Comparison of ENCODE assay signal across 16 mouse cellular contexts in the genomic region with DNA sequence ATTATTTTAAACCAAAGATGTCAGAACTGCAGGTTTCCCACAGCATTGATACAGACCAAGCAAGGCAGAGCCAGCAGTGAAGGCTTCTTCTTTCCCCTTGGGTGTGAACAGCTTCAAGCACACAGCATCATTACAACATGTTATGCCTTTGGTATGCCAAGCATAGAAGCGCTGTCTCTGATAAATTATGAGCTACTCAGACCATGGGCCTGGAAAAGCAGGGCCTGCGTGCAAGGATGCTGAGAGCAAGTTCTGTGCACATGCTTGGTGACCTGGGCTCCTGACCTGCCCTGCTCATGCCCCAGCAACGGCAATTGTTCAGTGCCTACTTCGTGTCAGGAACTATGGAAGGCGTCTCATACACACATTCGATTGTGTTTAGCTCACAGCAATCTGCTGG.
A peak's percentile ranks its signal among the peaks of the same experiment; 100 is the strongest.
DNase-seq lines count a peak whose midpoint lies in the region; ATAC-seq and TF ChIP-seq lines count a peak whose summit lies in the region.
"Had no signal": no experiment of that assay in that cellular context is flagged by ENCODE, and none has a peak within 500 bp of the region (broad histone marks: within the 10 kb centered on the region; RNA-seq: fewer than 3 reads in every experiment).

No protein-coding gene starts in this region.

- no peak overlapping the region for H3K9ac ChIP-seq in midbrain, postnatal 0 days (replicated peaks; ENCODE audit: low read length, poor library complexity, severe bottlenecking)
- H3K9ac ChIP-seq in forebrain, postnatal 0 days = no peak overlapping the region
- no peak overlapping the region for H3K9ac ChIP-seq in neural tube, embryonic 11.5 days (ENCODE audit: low read length)
- H3K9ac ChIP-seq: liver, embryonic 14.5 days had no signal

- H3K27me3 ChIP-seq in midbrain, embryonic 10.5 days (ENCODE audit: low read depth, poor library complexity, severe bottlenecking) = peaks cover 24% of the 10 kb centered on the region; the same call in 1 of the 2 replicates
- H3K27me3 ChIP-seq in midbrain, postnatal 0 days (ENCODE audit: insufficient read depth, low read length) = no peaks in the 10 kb centered on the region
- no peaks in the 10 kb centered on the region for H3K27me3 ChIP-seq in forebrain, postnatal 0 days (ENCODE audit: insufficient read depth, low read length)
- no peaks in the 10 kb centered on the region for H3K27me3 ChIP-seq in neural tube, embryonic 11.5 days (ENCODE audit: control insufficient read depth, insufficient read depth, low read length)

- no peak overlapping the region for H3K4me3 ChIP-seq in midbrain, embryonic 10.5 days
- H3K4me3 ChIP-seq in midbrain, postnatal 0 days (ENCODE audit: low read depth, low read length) = no peak overlapping the region
- no peak overlapping the region for H3K4me3 ChIP-seq in forebrain, postnatal 0 days (ENCODE audit: low read depth, low read length)
- H3K4me3 ChIP-seq in neural tube, embryonic 11.5 days (ENCODE audit: low read depth, low read length) = no peak overlapping the region
- H3K4me3 ChIP-seq in gastrocnemius, adult 2 months = no peak overlapping the region

- no peaks in the 10 kb centered on the region for H3K36me3 ChIP-seq in midbrain, embryonic 10.5 days
- no peaks in the 10 kb centered on the region for H3K36me3 ChIP-seq in midbrain, postnatal 0 days (ENCODE audit: insufficient read depth, low read length)
- H3K36me3 ChIP-seq in forebrain, postnatal 0 days (ENCODE audit: insufficient read depth) = no peaks in the 10 kb centered on the region
- no peaks in the 10 kb centered on the region for H3K36me3 ChIP-seq in neural tube, embryonic 11.5 days (ENCODE audit: control insufficient read depth, insufficient read depth, low read length)

- intact Hi-C loops in gastrocnemius, adult 2 months (cut with DNase I) = loop anchor here (5.0 kb wide), 1 partner anchor 140 kb away; the partner anchor contains the start of gene Fzd7

- H3K4me1 ChIP-seq in midbrain, embryonic 10.5 days = peaks cover 31% of the 10 kb centered on the region
- H3K4me1 ChIP-seq in midbrain, postnatal 0 days (ENCODE audit: insufficient read depth, low read length) = peaks cover 8% of the 10 kb centered on the region; the same call in 1 of the 2 replicates
- H3K4me1 ChIP-seq in forebrain, postnatal 0 days (ENCODE audit: insufficient read depth) = 0 out of 2 replicates have a peak, but pooled peaks cover 3% of the 10 kb centered on the region
- peaks cover 9% of the 10 kb centered on the region; the same call in 1 of the 2 replicates for H3K4me1 ChIP-seq in neural tube, embryonic 11.5 days (ENCODE audit: control insufficient read depth, insufficient read depth, low read length)

- peaks cover 11% of the 10 kb centered on the region for H3K9me3 ChIP-seq in midbrain, embryonic 10.5 days (replicated peaks)
- no peaks in the 10 kb centered on the region for H3K9me3 ChIP-seq in midbrain, postnatal 0 days (ENCODE audit: low read length)
- H3K9me3 ChIP-seq in forebrain, postnatal 0 days (ENCODE audit: low read length) = no peaks in the 10 kb centered on the region
- H3K9me3 ChIP-seq in neural tube, embryonic 11.5 days (ENCODE audit: control insufficient read depth, low read length) = 0 out of 2 replicates have a peak, but pooled peaks cover 4% of the 10 kb centered on the region

- whole genome bisulfite sequencing in midbrain, embryonic 10.5 days = 66% methylated on average over 6 of the region's 6 CpGs
- WGBS in midbrain, postnatal 0 days = 65% methylated on average over 6 of the region's 6 CpGs
- 44% methylated on average over 6 of the region's 6 CpGs for WGBS in forebrain, postnatal 0 days
- WGBS in neural tube, embryonic 11.5 days = 42% methylated on average over 6 of the region's 6 CpGs

- no peak overlapping the region for H3K4me2 ChIP-seq in midbrain, postnatal 0 days (ENCODE audit: low read depth, low read length, poor library complexity, severe bottlenecking)
- H3K4me2 ChIP-seq in forebrain, postnatal 0 days (ENCODE audit: low read depth) = no peak overlapping the region
- H3K4me2 ChIP-seq in neural tube, embryonic 11.5 days (ENCODE audit: low read depth) = no peak overlapping the region

- no peak for TF ChIP-seq CTCF in midbrain, postnatal 0 days (IDR thresholded peaks at IDR 0.05)
- no peak for TF ChIP-seq CTCF in forebrain, postnatal 0 days (IDR thresholded peaks at IDR 0.05; ENCODE audit: low read depth)
- TF ChIP-seq CTCF in gastrocnemius, adult 2 months (IDR thresholded peaks at IDR 0.05) = no peak

- DNase-seq in embryo, embryonic 10.5 days (ENCODE audit: low spot score) = peak; percentile 46
- no peak for DNase-seq in embryo, embryonic 9.5 days (ENCODE audit: extremely low spot score)
- DNase-seq in midbrain, embryonic 10.5 days (ENCODE audit: low spot score) = no peak
- DNase-seq in midbrain, postnatal 0 days (ENCODE audit: low spot score) = no peak
- DNase-seq in forebrain, postnatal 0 days = peak; percentile 11
- DNase-seq in neural tube, embryonic 11.5 days (ENCODE audit: low spot score) = no peak
- no peak for DNase-seq in gastrocnemius, adult 2 months
- no peak for DNase-seq in urinary bladder, postnatal 25 days (ENCODE audit: low spot score)
- DNase-seq: adrenal gland, adult 8-10 months; cerebellum, adult 8-10 months; gastrocnemius, postnatal 14 days; kidney, postnatal 36 days; right cerebral cortex, postnatal 14 days; thymus, postnatal 4 days had no signal

- H3K27ac ChIP-seq in midbrain, embryonic 10.5 days (replicated peaks) = peak overlapping the region; percentile 76
- no peak overlapping the region for H3K27ac ChIP-seq in midbrain, postnatal 0 days (ENCODE audit: low read depth, low read length)
- no peak overlapping the region for H3K27ac ChIP-seq in forebrain, postnatal 0 days (ENCODE audit: low read depth, low read length)
- peak overlapping the region; percentile 47; the same call in 1 of the 2 replicates for H3K27ac ChIP-seq in neural tube, embryonic 11.5 days (ENCODE audit: low read depth, low read length)
- no peak overlapping the region for H3K27ac ChIP-seq in gastrocnemius, adult 2 months
- H3K27ac ChIP-seq: liver, embryonic 14.5 days had no signal

- ATAC-seq in midbrain, postnatal 0 days (ENCODE audit: low FRiP score) = no peak
- no peak for ATAC-seq in forebrain, postnatal 0 days
- ATAC-seq in neural tube, embryonic 11.5 days (ENCODE audit: insufficient read depth, low FRiP score, low TSS enrichment) = no peak
- ATAC-seq: intestine, postnatal 0 days had no signal

Comparison
In these comparisons a context has a peak if more than half of its experiments do, and no peak if none do; other contexts are left out.
1. DNase-seq: peak in embryo, embryonic 10.5 days (single experiment) and forebrain, postnatal 0 days (single experiment); none in embryo, embryonic 9.5 days (single experiment), midbrain, embryonic 10.5 days (single experiment), midbrain, postnatal 0 days (single experiment), neural tube, embryonic 11.5 days (single experiment), gastrocnemius, adult 2 months (single experiment) and urinary bladder, postnatal 25 days (single experiment).
2. H3K27ac ChIP-seq: peak in midbrain, embryonic 10.5 days (single experiment) and neural tube, embryonic 11.5 days (single experiment); none in midbrain, postnatal 0 days (single experiment), forebrain, postnatal 0 days (single experiment) and gastrocnemius, adult 2 months (single experiment).